Mouse (Mus musculus) adrenal gland, postnatal 14 days (tissue): ENCODE results near the gene Draxin. TPM values are rescaled to one million over a fixed set of nuclear protein-coding genes. Genes with fewer than 3 reads are reported as not detected.

Experiments used
- DNase-seq: peaks from one replicate; pipeline ENCODE4 v3.0.0; 2021; ENCODE audit warnings: mixed read lengths
- total RNA-seq: library from RNA; stranded (reverse); gene quantifications from 2 replicates; pipeline ENCODE4 v1.2.3, GENCODE M21; 2021

Draxin gene
- total RNA-seq, 1 experiment from 2014 or later = 0.11 TPM

DNA sequence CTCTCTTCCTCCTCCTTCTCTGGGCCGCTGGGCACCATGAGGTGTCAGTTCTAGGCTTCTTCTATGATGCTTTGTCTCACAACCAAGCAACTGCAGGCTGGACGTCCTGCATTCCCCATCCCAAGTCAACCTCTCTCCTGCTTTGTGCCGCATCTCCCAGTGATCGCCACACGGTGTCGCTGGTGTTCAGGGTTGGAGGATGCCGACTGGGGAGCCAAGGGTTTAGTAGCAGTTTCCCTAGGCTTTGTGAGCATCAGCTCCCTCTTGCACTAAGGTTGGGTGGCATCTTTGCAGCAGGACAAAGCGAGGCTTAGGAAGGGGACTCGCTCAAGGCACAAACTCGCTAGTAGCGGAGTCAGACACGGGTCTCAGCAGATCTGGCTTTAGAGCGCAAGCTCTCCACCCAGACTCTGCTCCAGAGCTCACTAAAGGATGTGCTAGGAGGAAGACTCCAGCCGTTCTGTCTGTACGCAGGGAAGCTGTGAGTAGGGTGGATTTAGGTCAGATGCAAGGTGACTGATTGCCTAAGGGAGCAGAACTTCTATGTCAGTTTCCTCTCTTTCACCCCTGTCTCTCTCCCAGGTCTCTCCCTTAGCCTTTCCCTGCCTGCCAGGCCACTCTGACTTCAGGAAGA lies 15.6 kb downstream of the Draxin start:
- DNase-seq = peak; percentile 92

DNA sequence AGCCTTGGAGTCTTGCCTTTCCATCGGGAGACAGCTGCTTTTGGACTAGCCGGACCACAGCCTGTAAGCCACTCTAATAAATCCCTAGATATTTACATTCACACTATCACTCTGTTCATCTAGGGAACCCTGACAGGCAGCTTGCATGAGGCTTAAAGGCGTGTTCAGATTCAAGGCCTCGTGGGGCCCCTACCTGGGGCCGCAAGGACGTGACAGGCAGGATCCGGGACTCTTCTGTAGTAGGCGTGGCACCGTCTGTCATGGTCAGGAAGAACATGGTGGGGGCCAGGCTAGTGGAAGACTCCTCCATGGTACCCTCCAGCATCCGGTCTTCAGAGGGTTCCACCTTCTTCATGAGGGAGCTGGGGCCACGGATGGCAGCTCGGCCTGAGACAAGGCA lies 18.0 kb downstream of the Draxin start:
- no peak for DNase-seq

DNA sequence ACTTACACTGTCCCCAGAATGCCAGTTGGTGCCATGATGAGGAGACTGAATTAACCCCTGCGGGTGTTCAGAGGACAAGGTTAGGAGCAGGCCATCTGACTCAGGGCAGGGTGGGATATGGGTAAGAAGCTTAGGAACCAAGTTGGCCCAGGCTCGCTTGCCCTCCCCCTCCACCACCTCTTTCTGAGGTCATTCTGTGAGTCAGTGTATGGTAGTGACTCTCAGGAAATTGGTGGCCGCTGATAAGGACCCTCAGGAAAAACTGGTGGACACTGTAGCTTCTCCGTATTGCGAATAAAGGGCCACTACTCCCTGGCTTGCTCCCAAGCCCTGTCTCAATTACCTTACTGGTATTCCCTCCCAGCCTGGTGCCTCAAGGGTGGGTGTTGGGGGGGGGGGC lies 21.3 kb downstream of the Draxin start:
- no peak for DNase-seq

DNA sequence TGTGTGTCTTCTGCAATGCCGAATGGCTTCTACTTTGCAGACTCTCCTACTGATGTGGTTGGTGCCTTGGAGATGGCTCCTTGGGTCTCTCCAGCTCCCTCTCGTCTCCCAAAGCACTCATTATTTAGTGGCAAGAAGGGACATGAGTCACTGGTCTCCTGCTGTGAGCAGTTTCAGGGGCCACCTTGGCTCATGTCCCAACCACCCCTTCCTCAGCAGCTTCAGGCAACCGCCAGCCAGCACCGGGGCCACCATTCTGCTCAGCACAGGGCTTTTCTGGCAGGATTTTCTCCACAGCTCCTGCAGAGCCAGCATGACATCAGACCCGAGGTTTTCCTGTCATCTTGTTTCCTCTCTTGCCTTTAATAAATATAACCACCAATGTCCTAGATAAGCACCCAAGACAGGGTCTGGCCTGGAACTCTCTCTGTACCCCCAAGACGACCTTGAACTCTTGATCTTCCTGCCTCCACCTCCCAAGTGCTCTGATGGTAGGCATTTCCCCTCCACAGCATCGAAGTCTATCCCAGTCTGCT lies 21.9 kb downstream of the Draxin start:
- no peak for DNase-seq

- DNase-seq = peak; percentile 69
These were observed 22.7 kb downstream of the Draxin start for GRCm38 (mm10) chr4:148107621-148108291.

GRCm38 (mm10) chr4:148104146-148104545 lies 26.4 kb downstream of the Draxin start:
- no peak for DNase-seq

- DNase-seq = peak; percentile 72
These were observed 28.5 kb downstream of the Draxin start for GRCm38 (mm10) chr4:148101801-148102527.

GRCm38 (mm10) chr4:148098666-148099065 lies 31.8 kb downstream of the Draxin start:
- peak; percentile 57 for DNase-seq

DNA sequence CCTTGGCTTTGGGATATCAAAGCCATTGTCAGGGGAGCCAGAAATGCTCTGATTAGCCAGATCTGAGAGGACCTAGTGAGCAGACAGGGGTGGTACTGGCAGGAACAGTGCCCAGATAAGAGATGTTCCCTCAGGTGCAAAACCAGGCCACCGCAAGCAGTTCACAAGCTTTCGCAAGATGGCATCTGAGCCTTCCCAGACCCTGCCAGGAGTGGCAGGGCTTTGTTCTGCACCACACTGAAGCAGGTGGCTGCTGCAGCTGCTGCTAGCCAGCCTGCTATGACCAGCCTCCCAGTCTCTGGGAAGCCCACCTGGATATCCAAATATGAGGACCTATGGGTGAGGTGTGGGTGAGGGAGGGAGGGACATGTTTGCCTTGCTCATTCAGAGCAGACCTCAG lies 32.6 kb downstream of the Draxin start:
- DNase-seq = no peak

- no peak for DNase-seq
These were observed 35.4 kb downstream of the Draxin start for GRCm38 (mm10) chr4:148095081-148095480.

DNA sequence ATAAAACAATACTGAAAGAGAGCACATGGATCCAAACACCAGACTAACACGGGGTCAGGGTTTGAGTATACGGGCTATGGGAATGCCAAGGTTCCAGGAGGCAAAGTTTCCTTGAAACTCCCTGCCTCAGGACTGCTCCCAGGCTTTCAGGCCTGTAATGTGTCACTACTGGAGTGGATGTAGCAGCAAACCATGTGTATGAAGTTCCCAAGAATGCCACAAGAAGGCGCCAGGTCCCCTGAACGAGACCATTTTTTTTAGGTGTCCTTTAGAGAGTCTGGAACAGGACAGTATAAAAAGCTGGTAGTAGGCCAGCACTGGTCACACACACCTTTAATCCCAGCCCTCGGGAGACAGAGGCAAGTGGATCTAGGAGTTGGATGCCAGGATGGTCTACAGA lies 36.3 kb downstream of the Draxin start:
- peak; percentile 73 for DNase-seq

DNA sequence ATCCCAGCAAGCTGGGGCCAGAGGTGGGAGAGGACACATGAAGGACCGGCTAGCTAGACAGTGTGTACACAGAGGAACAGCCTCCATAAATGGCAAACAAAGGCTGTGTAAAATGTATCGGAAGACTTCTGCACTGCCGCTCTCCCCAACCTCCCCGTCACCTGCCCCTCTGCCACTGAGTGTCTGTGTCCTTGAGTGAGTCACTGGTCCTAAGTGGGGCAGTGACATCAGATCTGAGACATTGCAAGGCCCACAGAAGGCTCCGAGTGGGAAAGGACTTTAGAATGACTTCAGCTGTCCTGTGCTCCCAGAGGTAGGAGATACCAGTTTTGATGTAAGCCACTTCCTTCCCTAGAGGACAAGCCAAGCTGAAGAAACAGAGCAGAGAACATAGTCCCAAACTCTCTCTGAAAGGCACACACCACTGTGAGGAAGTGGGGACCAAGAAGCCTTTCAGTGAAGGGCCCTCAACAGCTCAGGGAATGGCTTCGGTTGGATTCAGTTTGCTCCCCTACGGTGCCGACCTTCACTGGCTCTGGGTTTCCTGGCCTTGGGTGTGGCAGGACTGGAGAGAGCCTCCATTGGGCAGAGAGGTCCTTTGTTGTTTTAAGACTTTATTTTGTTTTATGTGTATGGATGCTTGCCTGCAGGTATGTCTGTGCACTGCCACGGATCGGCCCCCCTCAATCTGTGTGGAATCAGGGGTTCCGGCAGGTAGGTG lies 37.8 kb downstream of the Draxin start:
- peak; percentile 78 for DNase-seq

DNA sequence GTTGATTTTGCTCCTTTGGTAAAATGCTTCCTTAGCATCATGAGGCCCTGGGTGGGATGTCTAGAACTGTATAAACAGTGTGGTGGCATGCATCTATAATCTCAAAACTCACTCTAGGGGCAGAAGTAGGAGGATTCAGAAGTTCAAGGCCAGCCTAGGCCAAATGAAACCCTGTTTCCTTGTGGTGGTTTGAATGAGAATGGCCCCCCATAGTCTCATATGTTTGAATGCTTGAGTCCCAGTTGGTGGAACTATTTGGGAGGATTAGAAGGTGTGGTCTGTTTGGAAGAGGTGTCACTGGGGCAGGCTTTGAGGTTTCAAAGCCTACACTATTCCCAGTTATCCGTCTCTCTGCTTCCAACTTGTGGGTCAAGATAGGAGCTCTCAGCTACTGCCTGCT lies 39.3 kb downstream of the Draxin start:
- DNase-seq = no peak

- DNase-seq = no peak
These were observed 41.3 kb downstream of the Draxin start for GRCm38 (mm10) chr4:148089166-148089565.

DNA sequence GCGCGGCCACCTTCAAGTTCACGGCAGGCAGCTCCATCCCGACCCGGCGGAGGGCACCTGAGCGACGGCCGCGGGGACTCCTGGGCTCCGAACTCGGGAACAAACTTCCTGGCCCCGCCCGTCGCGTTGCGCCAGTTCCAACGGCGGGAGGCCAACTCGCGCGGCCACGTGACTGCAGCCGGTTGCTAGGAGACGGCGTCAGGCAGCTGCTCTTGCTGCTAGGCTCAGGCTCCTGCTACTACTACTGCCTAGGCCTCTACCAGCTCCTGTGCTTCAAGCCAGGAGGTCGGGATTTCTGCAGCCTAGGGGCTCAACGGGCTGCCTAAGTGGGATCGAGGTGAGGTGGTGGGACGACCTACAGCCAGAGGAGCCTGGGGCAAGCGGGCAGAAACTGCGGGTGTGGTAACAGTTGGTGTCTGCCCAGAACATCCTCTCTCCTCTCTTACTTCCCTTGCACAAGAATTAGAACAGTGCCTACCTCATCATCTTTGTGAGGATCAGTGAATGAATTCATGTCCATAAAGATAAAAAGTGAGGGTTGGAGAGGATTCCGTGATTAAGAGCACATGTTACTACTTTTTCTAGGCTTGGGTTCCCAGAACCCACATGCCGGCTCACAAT lies 42.5 kb downstream of the Draxin start, which contains the start of gene Agtrap:
Gene Agtrap, minus strand, starts transcription at position 125 of the 621 bp plus-strand sequence.
- peak; percentile 97 for DNase-seq

DNA sequence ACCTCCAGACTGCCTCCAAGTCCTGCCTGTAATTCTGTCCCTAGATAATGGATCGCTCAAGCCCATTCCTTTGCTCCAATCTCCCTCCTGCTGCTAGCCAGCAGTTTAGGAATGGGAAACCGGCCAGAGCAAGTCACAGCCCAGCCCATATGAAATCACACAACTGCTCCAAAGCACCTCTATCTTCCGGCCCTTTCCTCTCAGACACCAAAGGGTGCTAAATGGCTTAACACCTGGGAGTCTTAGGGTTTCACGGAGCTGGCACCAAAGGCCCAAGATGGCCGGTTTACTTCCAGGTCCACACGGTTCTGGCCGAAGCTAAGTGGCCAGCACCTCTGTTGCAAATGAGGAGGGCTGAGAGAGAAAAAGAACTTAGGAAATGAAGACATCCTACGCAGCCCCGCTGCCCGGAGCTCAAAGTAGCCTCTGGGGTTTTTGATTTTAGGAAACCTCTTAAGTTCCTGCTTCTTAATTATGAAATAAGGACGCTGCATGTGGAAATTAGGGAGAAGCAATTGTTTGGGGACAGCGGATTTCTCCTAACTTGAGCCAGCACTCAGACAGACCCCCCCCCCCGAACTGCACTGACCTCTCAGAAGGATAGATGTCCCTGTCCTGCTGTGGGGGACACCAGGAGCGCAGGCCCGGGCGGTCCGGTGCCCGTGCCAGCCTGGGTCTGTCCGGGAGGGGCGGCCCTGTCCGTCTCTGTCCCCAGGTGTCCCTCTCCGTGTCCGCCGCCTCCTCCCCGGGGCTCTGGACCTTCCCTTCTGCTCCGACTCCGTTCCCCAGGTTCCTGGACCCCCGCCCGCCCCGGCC lies 43.2 kb downstream of the Draxin start:
- peak; percentile 72 for DNase-seq

GRCm38 (mm10) chr4:148085907-148086305 lies 44.6 kb downstream of the Draxin start:
- DNase-seq = peak; percentile 81

GRCm38 (mm10) chr4:148085131-148085906 lies 45.2 kb downstream of the Draxin start:
- DNase-seq = peak; percentile 49

- DNase-seq = peak; percentile 61
These were observed 46.2 kb downstream of the Draxin start for GRCm38 (mm10) chr4:148084261-148084714.
